Mouse (Mus musculus) liver, embryonic 14.5 days (tissue): ENCODE measurements around the gene Gpatch2. TPM values are rescaled to one million over a fixed set of nuclear protein-coding genes. Genes with fewer than 3 reads are reported as not detected.

Experiments
- ATAC-seq: fragments of 200-750 bp; cut with Nextera tagmentation; 2 replicates; pipeline ENCODE4 v1.8.0; 2017; ENCODE audit warnings: moderate number of reproducible peaks, mild to moderate bottlenecking, moderate library complexity; ENCODE audit not compliant: insufficient read depth
- DNase-seq, 3 experiments: peaks; one replicate each; pipeline ENCODE4 v3.0.0-alpha.2; 2012 to 2013; ENCODE audit warnings: low read depth in 3 of 3, low spot score in 3 of 3
- H3K27ac ChIP-seq: fragments of 300-500 bp; sonication (generic); 2 replicates; pipeline ENCODE4 v1.5.1; 2014; ENCODE audit warnings: moderate library complexity, mild to moderate bottlenecking, control low read depth, inconsistent platforms
- H3K27me3 ChIP-seq: fragments of 300-500 bp; sonication (generic); 2 replicates; pipeline ENCODE4 v1.6.1; 2014; ENCODE audit warnings: mild to moderate bottlenecking, low read length, moderate library complexity; ENCODE audit not compliant: control insufficient read depth, insufficient read depth
- H3K36me3 ChIP-seq: fragments of 300-500 bp; sonication (generic); replicated peaks from 2 replicates; pipeline ENCODE4 v1.6.1; 2014; ENCODE audit warnings: low read depth; ENCODE audit not compliant: control insufficient read depth, insufficient read depth
- H3K4me1 ChIP-seq, 2 experiments: fragments of 200-500 bp in 1 of 2; fragments of 300-500 bp in 1 of 2; sonication (generic) in 1 of 2; replicated peaks; 2 replicates each; pipeline ENCODE4 v1.6.1; 2012 to 2014; ENCODE audit warnings: antibody characterized with exemption in 1 of 2, inconsistent platforms in 1 of 2, low read length in 1 of 2; ENCODE audit not compliant: control insufficient read depth in 2 of 2, insufficient read depth in 2 of 2
- H3K4me2 ChIP-seq: fragments of 300-500 bp; sonication (generic); 2 replicates; pipeline ENCODE4 v1.6.1; 2014; ENCODE audit warnings: low read depth, mild to moderate bottlenecking, control low read depth, moderate library complexity
- H3K4me3 ChIP-seq, 2 experiments: fragments of 200-500 bp in 1 of 2; fragments of 300-500 bp in 1 of 2; sonication (generic) in 1 of 2; 2 replicates each; pipeline ENCODE4 v1.5.1; 2012 to 2014; ENCODE audit warnings: low read depth in 2 of 2, low read length in 2 of 2, mild to moderate bottlenecking in 2 of 2, control low read depth in 1 of 2, inconsistent platforms in 1 of 2, moderate library complexity in 1 of 2; ENCODE audit not compliant: insufficient read depth in 1 of 2
- H3K9ac ChIP-seq: fragments of 300-500 bp; sonication (generic); replicated peaks from 2 replicates; pipeline ENCODE4 v1.6.1; 2014; ENCODE audit warnings: mild to moderate bottlenecking, control low read depth, moderate library complexity
- H3K9me3 ChIP-seq: fragments of 300-500 bp; sonication (generic); 2 replicates; pipeline ENCODE4 v1.6.1; 2016; ENCODE audit warnings: low read length, mixed read lengths; ENCODE audit not compliant: control insufficient read depth
- CTCF ChIP-seq: IDR thresholded peaks from 2 replicates; pipeline ENCODE4 v1.5.1; 2016; ENCODE audit warnings: antibody characterized with exemption, low read depth, control low read depth
- EP300 ChIP-seq: IDR thresholded peaks from 2 replicates; pipeline ENCODE4 v1.6.1; 2016; ENCODE audit warnings: antibody characterized with exemption, low read depth
- WGBS: fragments of 180-500 bp; shearing (Covaris S2); extraction: QIAGEN DNeasy Blood & Tissue Kit; methylation state at CpG from one replicate; pipeline ENCODE4 v1.1.7; 2014; ENCODE audit not compliant: insufficient replicate concordance; 5-methylcytosine and 5-hydroxymethylcytosine counted together
- polyA plus RNA-seq, 2 experiments: library from polyadenylated mRNA; depleted of rRNA in 1 of 2; stranded (reverse) in 1 of 2; unstranded in 1 of 2; fragments of >200 nt; fragmentation: Nextera tagmentation in 1 of 2; extraction: Ambion mirVana in 1 of 2; gene quantifications; 2 replicates each; pipeline versions ENCODE4 v1.2.1 to v1.2.3; 2012 to 2014

Gene Gpatch2
- polyA plus RNA-seq, 2 experiments, result 3.3 to 4.0 TPM

DNA sequence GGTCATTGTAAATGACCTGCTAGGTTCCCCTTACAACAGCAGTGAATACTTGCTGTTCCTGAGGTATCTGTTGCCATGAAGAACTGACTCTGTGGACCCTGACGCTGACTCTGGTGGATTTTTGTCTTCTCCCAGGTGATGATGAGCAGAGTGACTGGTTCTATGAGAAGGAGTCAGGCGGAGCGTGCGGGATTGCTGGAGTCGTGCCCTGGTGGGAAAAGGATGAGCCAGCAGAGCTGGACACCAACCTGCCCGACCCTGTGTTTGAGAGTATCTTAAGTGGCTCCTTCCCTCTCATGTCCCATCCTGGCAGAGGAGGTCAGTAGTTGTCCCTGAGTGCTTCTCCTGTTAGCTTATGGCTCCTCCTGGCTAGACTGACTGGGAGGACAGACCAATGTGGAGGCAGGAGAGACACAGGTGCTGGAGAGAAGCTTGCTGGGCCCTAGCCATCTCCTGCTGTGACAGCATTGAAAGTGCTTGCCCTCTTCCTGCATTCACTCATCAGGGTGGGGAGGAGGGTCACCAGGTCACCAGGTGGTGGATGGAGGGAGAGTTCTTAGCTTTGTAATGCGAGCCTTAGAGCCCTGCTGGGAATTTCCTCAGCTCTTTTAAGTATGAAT is 17.8 kb downstream of the Gpatch2 start:
- TF ChIP-seq EP300 (no peak), CTCF (no peak)
- Histone ChIP-seq H3K27me3 (no peaks in the 10 kb centered on the region), H3K9me3 (no peaks in the 10 kb centered on the region), H3K27ac (no peak overlapping the region), H3K4me3 (no peak overlapping the region), H3K4me2 (no peak overlapping the region), H3K36me3 (no peaks in the 10 kb centered on the region), H3K9ac (no peak overlapping the region), H3K4me1 (no peaks in the 10 kb centered on the region)
- no peak for DNase-seq
- 69% methylated on average over 7 of the region's 7 CpGs for WGBS
- ATAC-seq, result no peak

DNA sequence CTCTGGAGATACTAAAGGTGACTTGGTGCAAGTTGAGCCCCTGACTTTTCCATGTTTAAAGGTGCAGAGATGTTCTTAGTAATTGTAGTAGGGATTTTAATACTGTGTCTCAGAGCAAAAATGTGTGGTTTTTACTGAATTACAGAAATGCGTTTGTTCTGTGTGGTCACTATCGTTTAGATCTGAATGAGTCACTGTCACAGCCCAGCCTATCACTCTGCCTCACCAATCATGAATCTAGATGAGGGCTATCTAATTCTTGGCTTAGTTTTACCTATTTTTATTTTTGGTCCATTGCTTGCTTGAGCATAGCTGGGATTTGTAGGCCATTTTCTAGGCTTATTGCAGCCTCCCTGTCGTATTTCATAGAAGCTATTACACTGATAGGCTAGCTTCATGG is 19.9 kb downstream of the Gpatch2 start:
- Histone ChIP-seq H3K36me3 (no peaks in the 10 kb centered on the region), H3K4me2 (no peak overlapping the region), H3K27ac (no peak overlapping the region), H3K27me3 (no peaks in the 10 kb centered on the region), H3K9me3 (no peaks in the 10 kb centered on the region), H3K4me1 (no peaks in the 10 kb centered on the region), H3K9ac (no peak overlapping the region), H3K4me3 (no peak overlapping the region)
- DNase-seq (no peak), ATAC-seq (no peak)
- TF ChIP-seq EP300 (no peak), CTCF (no peak)
- 68% methylated on average over 3 of the region's 3 CpGs for WGBS

DNA sequence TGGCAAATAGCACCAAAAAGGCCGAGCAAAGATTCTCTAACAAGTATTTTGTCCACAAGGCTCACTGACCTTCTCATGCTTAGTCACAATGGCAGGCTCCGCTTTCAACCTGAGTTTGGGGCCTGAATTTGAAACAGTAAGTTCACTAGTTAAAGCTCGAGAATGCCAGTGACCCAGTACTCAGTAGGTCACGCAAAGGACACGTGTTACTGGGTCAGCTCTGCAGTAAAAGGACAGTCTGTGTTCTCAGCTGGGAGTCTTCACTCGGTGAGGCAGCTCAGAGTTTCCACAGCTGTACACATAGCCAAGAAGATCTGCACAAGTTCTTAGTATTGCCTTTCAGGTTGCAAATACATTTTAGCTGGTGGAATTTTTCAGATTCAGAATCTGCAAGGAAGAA is 21.0 kb downstream of the Gpatch2 start:
- no peak overlapping the region for H3K9ac ChIP-seq
- no peak overlapping the region for H3K4me2 ChIP-seq
- DNase-seq (no peak), ATAC-seq (no peak)
- H3K4me1 ChIP-seq, result 0 out of 4 replicates have a peak, but pooled peaks cover 0 to under 1% of the 10 kb centered on the region in 2 experiments
- TF ChIP-seq CTCF (no peak), EP300 (no peak)
- H3K27me3 ChIP-seq, result no peaks in the 10 kb centered on the region
- no peak overlapping the region for H3K27ac ChIP-seq
- H3K4me3 ChIP-seq, result no peak overlapping the region
- H3K36me3 ChIP-seq, result no peaks in the 10 kb centered on the region
- no peaks in the 10 kb centered on the region for H3K9me3 ChIP-seq
- WGBS, result 71% methylated on average over 6 of the region's 6 CpGs

DNA sequence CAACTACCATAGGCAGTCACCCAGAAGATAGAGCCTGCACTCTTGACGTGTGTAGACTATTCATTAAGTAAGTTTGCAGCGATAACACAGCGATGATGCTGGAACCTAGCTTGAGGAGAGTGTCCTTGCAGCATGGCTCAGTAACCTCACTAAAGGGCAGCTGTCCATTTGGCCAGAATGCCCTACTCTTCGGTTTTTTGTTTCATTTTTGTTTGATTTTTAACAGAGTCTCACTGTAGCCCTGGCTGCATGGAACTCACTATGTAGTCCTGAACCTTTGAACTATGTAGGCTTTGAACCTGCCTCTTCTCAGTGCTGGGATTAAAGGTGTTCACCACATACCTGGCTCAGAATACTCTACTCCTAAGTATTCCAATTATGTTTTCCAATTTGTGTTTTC is 22.8 kb downstream of the Gpatch2 start:
- no peak for DNase-seq
- ATAC-seq, result no peak
- 74% methylated on average over 4 of the region's 4 CpGs for WGBS

DNA sequence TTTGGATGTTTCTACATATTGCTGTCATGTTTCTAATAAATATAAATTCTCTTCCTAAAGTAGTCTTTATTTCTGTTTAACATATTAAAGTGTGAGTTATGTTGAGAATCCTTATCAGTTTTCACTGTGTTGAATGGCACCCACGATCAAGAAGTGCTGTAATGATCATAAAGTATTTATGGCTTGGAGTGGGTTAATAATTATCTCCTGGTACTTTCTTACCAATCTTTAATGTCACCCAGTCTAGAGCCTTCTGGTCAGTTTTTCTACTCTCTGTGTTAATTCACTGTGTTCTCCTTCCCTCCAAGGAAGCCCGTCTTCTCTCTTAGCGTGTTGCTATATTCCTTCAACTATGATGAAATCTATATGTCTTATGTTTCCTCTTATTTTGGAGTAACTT is 25.0 kb downstream of the Gpatch2 start:
- 70% methylated on average over 3 of the region's 3 CpGs for WGBS
- Histone ChIP-seq H3K27ac (no peak overlapping the region), H3K4me2 (no peak overlapping the region), H3K9ac (no peak overlapping the region), H3K9me3 (no peaks in the 10 kb centered on the region), H3K27me3 (no peaks in the 10 kb centered on the region), H3K36me3 (no peaks in the 10 kb centered on the region), H3K4me3 (no peak overlapping the region), H3K4me1 (0 out of 4 replicates have a peak, but pooled peaks cover 0 to 2% of the 10 kb centered on the region in 2 experiments)
- no peak for TF ChIP-seq CTCF
- no peak for TF ChIP-seq EP300
- ATAC-seq (no peak), DNase-seq (no peak)

More for the DNA sequence above, 22.8 kb downstream of the Gpatch2 start:
- Histone ChIP-seq H3K4me2 (no peak overlapping the region), H3K9ac (no peak overlapping the region), H3K27ac (no peak overlapping the region), H3K27me3 (no peaks in the 10 kb centered on the region), H3K4me3 (no peak overlapping the region), H3K4me1 (0 out of 4 replicates have a peak, but pooled peaks cover 0 to 2% of the 10 kb centered on the region in 2 experiments), H3K9me3 (no peaks in the 10 kb centered on the region), H3K36me3 (no peaks in the 10 kb centered on the region)
- TF ChIP-seq CTCF (no peak), EP300 (no peak)
